Mouse (Mus musculus) CH12.LX (cell line): Measurements from ENCODE around the gene Plcb3.

Source experiments
- CHD2 ChIP-seq: IDR thresholded peaks from 2 replicates; pipeline ENCODE4 v1.6.1; 2011; ENCODE audit warnings: low read length, improper control_type of control experiment
- CTCF ChIP-seq, 2 experiments: IDR thresholded peaks in 1 of 2; conservative IDR thresholded peaks in 1 of 2; 2 replicates each; pipeline ENCODE4 v1.5.1; 2011 to 2012; ENCODE audit warnings: low read depth in 2 of 2, low read length in 2 of 2, improper control_type of control experiment in 1 of 2, inconsistent platforms in 1 of 2, mild to moderate bottlenecking in 1 of 2, moderate library complexity in 1 of 2
- ETS1 ChIP-seq: conservative IDR thresholded peaks from 2 replicates; pipeline ENCODE4 v1.6.1; 2012; ENCODE audit warnings: low read depth, mild to moderate bottlenecking, inconsistent platforms, low read length, improper control_type of control experiment, moderate library complexity
- MAFK ChIP-seq: IDR thresholded peaks from 2 replicates; pipeline ENCODE4 v1.6.1; 2011; ENCODE audit warnings: low read length, improper control_type of control experiment; ENCODE audit not compliant: insufficient replicate concordance
- NRF1 ChIP-seq: IDR thresholded peaks from 2 replicates; pipeline ENCODE4 v1.6.1; 2014; ENCODE audit warnings: low read depth, mild to moderate bottlenecking, inconsistent platforms, low read length, improper control_type of control experiment, moderate library complexity
- POLR2A ChIP-seq: IDR thresholded peaks from 2 replicates; pipeline ENCODE4 v1.6.1; 2011; ENCODE audit warnings: low read depth, mild to moderate bottlenecking, improper control_type of control experiment, low read length
- POLR2AphosphoS2 ChIP-seq: IDR thresholded peaks from 2 replicates; pipeline ENCODE4 v1.6.1; 2011; ENCODE audit warnings: low read depth, low read length, improper control_type of control experiment
- SMC3 ChIP-seq: IDR thresholded peaks from 2 replicates; pipeline ENCODE4 v1.6.1; 2011; ENCODE audit warnings: low read depth, low read length, improper control_type of control experiment
- USF1 ChIP-seq: IDR thresholded peaks from 2 replicates; pipeline ENCODE4 v1.6.1; 2014; ENCODE audit warnings: low read depth, mild to moderate bottlenecking, inconsistent platforms, low read length, improper control_type of control experiment

DNA sequence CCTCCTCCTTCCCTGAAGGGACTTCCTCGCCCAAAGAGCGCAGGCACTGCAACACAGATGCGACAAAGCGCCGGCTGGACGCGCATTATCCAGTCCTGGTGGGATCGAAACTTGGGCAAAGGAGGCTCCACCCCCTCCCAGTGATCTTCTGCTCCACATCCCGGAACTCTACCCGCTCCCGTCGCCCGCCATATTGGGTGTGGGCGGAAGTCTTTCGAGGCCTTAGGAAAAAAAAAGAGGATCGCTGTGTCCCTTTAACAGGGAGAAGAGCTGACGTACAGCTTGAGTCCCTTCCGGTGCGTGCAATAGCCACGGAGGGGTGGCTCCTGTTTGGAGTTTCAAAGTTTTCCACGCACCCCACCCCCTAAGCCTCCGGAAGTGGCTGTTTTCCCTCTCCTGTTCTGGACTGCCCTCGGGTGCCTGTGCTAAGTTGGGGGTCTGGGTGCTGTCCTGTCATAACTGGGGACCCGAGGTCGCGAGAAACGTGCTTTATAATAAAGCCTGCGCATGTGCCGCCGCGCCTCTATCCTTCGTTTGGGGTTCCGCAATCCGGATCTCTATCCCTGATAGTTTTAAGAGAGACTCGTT, 24.8 kb downstream of the Plcb3 start:
- no peak for TF ChIP-seq CTCF (conservative IDR thresholded peaks at IDR 0.05 in 1 of 2, IDR thresholded peaks at IDR 0.05 in 1 of 2; ENCODE audit: low read depth in 2 of 2, low read length in 2 of 2)
- no peak for TF ChIP-seq USF1
- no peak for TF ChIP-seq MAFK
- TF ChIP-seq CHD2, result no peak
- TF ChIP-seq POLR2AphosphoS2, result no peak
- no peak for TF ChIP-seq SMC3
- TF ChIP-seq POLR2A, result no peak
- TF ChIP-seq ETS1, result no peak
- TF ChIP-seq NRF1, result no peak
